32 mouse cellular contexts compared by ENCODE assay signal in the genomic region with DNA sequence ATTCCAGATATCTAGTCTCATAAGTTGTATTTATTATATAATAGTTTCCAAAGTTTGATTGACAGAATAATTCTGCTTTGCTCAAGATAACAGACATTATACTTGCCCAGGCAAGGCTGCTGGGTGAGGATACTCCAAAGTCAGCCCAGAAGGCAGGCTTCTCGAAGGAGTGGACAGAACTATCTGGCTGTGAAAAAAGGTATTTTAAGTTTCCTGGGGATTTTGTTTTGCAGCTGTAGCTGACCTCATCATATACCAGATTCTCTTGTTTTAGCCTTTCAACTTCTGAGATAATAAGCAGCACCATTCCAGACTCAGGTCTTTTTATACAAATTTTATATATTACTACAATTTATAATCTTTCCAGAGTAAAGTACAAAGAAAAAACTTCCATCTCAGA.
"Had no signal": no experiment of that assay in that cellular context is flagged by ENCODE, and none has a peak within 500 bp of the region (broad histone marks: within the 10 kb centered on the region; RNA-seq: fewer than 3 reads in every experiment).

No protein-coding gene starts in this region.

- H3K36me3 ChIP-seq: limb, embryonic 15.5 days; lung, embryonic 15.5 days; midbrain, embryonic 10.5 days; midbrain, embryonic 13.5 days; midbrain, embryonic 15.5 days; neural tube, embryonic 12.5 days had no signal

- H3K4me1 ChIP-seq: limb, embryonic 10.5 days; liver, embryonic 13.5 days; liver, embryonic 15.5 days; midbrain, embryonic 13.5 days; midbrain, embryonic 15.5 days; neural tube, embryonic 12.5 days had no signal

- H3K4me3 ChIP-seq: limb, embryonic 10.5 days; limb, embryonic 12.5 days; limb, embryonic 13.5 days; limb, embryonic 15.5 days; liver, embryonic 12.5 days; liver, embryonic 13.5 days; liver, embryonic 15.5 days; lung, embryonic 15.5 days; megakaryocyte, embryonic 14.5 days; midbrain, embryonic 10.5 days; midbrain, embryonic 12.5 days; midbrain, embryonic 13.5 days; midbrain, embryonic 15.5 days; myocyte; neural tube, embryonic 12.5 days had no signal

- H3K27me3 ChIP-seq: limb, embryonic 12.5 days; limb, embryonic 13.5 days; limb, embryonic 15.5 days; liver, embryonic 12.5 days; liver, embryonic 13.5 days; liver, embryonic 15.5 days; lung, embryonic 15.5 days; megakaryocyte, embryonic 14.5 days; midbrain, embryonic 12.5 days; midbrain, embryonic 13.5 days; midbrain, embryonic 15.5 days; neural tube, embryonic 12.5 days had no signal

- ATAC-seq: liver, embryonic 12.5 days; liver, postnatal 0 days; lung, postnatal 0 days; midbrain, embryonic 13.5 days; midbrain, embryonic 15.5 days; midbrain, embryonic 16.5 days had no signal

- H3K9ac ChIP-seq: limb, embryonic 12.5 days; limb, embryonic 13.5 days; limb, embryonic 15.5 days; liver, embryonic 12.5 days; liver, embryonic 13.5 days; liver, embryonic 14.5 days; liver, embryonic 15.5 days; liver, postnatal 0 days; lung, embryonic 14.5 days; lung, embryonic 15.5 days; midbrain, embryonic 12.5 days; midbrain, embryonic 13.5 days; midbrain, embryonic 15.5 days; neural tube, embryonic 12.5 days had no signal

- H3K9me3 ChIP-seq: limb, embryonic 10.5 days; limb, embryonic 12.5 days; limb, embryonic 13.5 days; limb, embryonic 15.5 days; liver, embryonic 12.5 days; liver, embryonic 13.5 days; liver, embryonic 15.5 days; lung, embryonic 15.5 days; megakaryocyte, embryonic 14.5 days; midbrain, embryonic 10.5 days; midbrain, embryonic 12.5 days; midbrain, embryonic 13.5 days; midbrain, embryonic 15.5 days; neural tube, embryonic 12.5 days had no signal

- H3K4me2 ChIP-seq: limb, embryonic 12.5 days; limb, embryonic 13.5 days; limb, embryonic 15.5 days; liver, embryonic 11.5 days; liver, embryonic 12.5 days; liver, embryonic 13.5 days; liver, embryonic 15.5 days; lung, embryonic 14.5 days; lung, embryonic 15.5 days; midbrain, embryonic 11.5 days; midbrain, embryonic 12.5 days; midbrain, embryonic 13.5 days; midbrain, embryonic 15.5 days; neural tube, embryonic 12.5 days had no signal

- H3K27ac ChIP-seq: limb, embryonic 10.5 days; limb, embryonic 13.5 days; limb, embryonic 15.5 days; liver, embryonic 12.5 days; liver, embryonic 13.5 days; liver, embryonic 14.5 days; liver, embryonic 15.5 days; lung, embryonic 15.5 days; macrophage; midbrain, embryonic 10.5 days; midbrain, embryonic 12.5 days; midbrain, embryonic 13.5 days; midbrain, embryonic 15.5 days; neural tube, embryonic 12.5 days had no signal

- DNase-seq: left cerebral cortex, postnatal 4 days; liver; liver, embryonic 13.5 days; liver, postnatal 0 days; lung, adult 18-20 months; lung, adult 2 months; lung, embryonic 14.5 days; lung, postnatal 10 days; lung, postnatal 14 days; lung, postnatal 36 days; lung, postnatal 4 days; midbrain, embryonic 14.5 days had no signal
